Mouse (Mus musculus) mouse embryonic stem cell (cell line): Measurements from ENCODE around the gene Cacnb2.

Experiments used
- in situ Hi-C, 2 experiments: fragments of 300-500 bp; cut with MboI; formaldehyde crosslinking; loops; 1 replicate in 1 of 2; 3 replicates in 1 of 2; pipeline ENCODE4 v1.14.3; 2019 to 2020; ENCODE audit warnings: low sequenced_read_pairs in 2 of 2, low pct_unique_long_range_greater_than_20kb in 1 of 2, mixed read lengths in 1 of 2; ENCODE audit not compliant: unreplicated experiment in 1 of 2

Gene Cacnb2

GRCm38 (mm10) chr2:15027816-15028215 lies 424.9 kb downstream of the Cacnb2 start:
- in situ Hi-C loops, result no loop called here
